Mouse (Mus musculus) cerebellum, adult 11 months (tissue): ENCODE results near the gene Hlcs.
"Not testable (repeated sequence)": the region's sequence is repeated elsewhere in the genome, so short reads cannot be mapped to it uniquely, and the experiment has no call there.

Experiments
- DNase-seq: peaks from one replicate; pipeline ENCODE4 v3.0.0; 2022

Hlcs gene

DNA sequence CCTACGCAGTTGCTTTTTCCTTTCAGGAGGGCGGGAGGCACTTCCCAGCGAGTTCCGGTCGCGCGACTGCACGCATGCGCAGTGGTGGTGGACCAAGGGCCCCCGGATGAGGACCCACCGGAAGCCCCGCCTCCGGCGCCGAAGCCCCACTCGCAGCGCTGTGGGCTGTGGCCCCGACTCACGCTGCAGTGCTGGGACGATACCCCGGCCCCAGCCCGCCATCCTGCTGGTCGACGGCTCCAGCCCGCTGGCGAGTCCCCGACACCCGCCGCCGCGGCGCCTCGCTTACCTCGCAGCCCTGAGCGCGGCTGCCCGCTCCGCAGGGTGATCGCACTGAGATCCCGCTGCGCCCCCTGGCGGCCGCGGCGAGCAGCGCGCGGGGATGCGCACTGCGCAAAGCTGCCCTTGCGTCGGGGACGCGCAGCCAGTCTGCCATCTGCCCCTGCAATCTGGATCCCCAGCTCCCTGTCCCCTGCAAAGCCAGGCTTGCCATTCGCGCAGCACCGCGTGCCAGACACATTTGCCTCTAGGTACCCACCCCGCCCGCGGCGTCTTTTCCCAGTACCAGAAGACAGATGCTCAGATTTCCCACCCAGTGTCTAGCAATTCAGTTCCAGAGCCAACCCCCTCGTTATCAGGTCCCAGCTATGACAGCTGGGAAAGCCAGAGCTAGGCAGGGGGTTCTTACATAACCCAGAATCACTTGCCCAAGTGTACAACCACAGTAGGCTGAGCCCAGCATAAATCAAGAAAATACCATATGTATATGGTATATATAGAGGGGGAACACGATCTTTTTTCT lies at the start of gene Hlcs:
Gene Hlcs, minus strand, starts transcription at position 343 of the 802 bp plus-strand sequence.
- peak; percentile 99 for DNase-seq

- peak; percentile 20 for DNase-seq
Observed at GRCm38 (mm10) chr16:94362174-94362873, 49.0 kb upstream of the Hlcs start.

- no peak for DNase-seq
Observed at GRCm38 (mm10) chr16:94360578-94361350, 47.4 kb upstream of the Hlcs start.

DNA sequence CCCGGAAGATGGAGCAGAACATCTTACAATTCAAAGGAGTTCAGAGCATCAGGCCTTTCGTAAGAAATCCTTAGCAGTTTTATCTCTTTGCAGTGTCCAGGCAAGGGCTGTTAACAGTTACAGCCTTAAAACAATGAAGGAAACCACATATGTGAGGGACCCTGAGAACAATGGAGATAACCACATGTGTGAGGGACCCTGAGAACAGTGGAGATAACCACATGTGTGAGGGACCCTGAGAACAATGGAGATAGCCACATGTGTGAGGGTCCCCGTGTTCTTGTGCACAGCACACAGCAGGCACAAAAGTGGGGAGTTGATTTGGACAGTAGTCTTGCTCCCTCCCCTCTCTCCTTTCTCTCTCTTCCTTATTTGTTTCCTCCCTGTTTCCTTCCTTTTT lies 44.7 kb upstream of the Hlcs start:
- DNase-seq = no peak

DNA sequence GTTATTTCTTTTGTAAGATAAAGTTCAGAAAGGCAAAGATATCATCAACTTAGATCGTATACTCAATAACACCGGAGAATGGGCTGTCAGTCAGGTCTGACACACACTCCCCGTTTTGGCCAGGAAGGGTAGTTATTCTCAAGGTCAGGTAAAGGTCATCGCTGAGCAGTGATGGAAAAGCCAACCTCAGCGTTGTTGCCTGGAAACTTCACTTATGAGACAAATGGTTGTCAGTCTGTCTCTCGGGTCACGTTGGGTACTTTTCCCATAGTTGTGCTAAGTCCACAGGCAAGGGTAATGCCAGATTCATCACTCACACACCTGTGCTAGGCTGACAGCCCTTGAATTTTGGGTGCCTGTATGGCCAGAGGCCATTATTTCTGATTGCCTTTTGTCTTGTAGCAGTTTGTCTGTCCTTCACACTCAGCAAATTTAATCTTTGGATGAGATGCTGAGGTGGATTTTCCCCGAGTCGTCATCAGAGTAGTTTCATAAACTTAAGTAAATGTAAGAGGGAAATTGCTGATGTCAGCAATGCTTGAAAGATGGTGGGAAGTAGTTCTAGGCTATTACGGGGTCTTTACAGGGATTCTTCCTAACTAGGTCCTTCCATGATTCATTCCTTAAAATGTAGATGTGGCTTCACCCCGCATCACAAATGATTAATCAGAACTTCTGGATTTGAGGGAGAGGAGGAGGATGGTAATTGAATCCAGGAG lies 43.6 kb upstream of the Hlcs start:
- DNase-seq = no peak

GRCm38 (mm10) chr16:94356046-94356445 lies 42.7 kb upstream of the Hlcs start:
- DNase-seq = no peak

- no peak for DNase-seq
Observed at GRCm38 (mm10) chr16:94354450-94354849, 41.1 kb upstream of the Hlcs start.

DNA sequence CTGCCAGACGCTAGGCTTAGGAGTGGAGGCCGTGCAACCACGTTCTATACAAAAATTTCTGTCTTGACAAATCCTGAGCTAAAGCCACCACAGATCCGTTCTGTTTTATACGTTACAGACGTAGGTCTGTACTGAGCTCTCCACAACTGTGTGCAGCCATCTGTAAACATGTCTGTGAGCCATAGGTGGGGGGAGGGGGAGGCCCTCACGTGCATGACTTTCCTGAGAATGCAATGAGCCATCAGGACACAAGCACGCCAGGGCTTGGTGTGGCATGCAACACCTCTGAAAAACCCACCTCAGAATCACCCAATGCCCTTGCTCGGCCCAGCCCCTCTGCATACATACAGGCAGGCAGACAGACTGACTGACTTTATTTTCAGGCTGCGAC lies 36.9 kb upstream of the Hlcs start:
- DNase-seq = no peak

GRCm38 (mm10) chr16:94349588-94350286 lies 36.4 kb upstream of the Hlcs start:
- no peak for DNase-seq

GRCm38 (mm10) chr16:94348779-94349178 lies 35.4 kb upstream of the Hlcs start:
- DNase-seq = no peak

DNA sequence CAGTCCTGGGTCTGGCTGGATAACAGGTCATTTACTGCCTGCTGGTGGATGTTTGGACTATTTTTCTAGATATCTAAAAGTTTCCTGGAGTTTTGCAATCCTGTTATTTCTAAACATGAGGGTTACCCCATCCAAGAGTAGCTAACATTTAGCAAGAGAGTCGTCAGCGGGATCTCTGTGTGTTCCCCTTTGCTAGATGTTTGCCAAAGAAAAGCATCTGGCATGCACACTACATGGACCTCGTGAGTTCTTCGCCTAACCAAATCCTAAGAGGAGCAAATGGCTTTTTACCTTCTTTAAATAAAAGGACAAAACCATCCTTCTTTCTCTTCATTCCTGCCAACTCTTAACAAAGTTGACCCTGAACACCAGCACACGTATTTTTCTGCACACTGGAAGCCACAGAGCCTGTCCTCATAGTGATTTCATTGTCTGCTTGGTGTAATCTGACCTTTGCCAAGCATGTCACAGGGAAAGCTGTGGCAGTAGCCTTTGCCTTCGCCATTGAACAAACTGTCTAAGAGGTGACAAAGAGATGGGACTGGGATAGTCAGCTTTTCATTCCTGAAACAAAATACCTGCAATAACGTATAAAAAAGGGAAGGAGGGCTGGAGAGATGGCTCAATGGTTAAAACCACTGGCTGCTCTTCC lies 33.8 kb upstream of the Hlcs start:
- DNase-seq = no peak

DNA sequence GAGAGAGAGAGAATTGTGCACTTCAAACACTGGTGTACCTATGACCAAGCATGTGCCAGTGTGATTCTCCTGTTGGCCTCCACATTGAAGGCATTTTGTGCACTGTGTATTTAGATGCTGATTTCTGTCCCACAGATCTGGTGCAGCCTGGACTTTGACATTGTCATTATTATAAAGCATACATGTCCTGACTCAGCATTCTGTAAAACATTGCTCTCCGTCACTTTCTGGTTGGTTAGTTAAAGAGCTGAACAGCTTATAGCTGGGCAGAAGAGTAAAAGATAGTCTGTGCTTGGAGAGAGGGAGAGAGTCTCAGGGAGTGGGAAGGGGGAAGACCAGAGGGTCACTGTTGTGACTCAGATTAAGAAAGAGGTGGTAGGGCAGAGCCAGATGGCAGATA lies 32.4 kb upstream of the Hlcs start:
- DNase-seq = no peak

DNA sequence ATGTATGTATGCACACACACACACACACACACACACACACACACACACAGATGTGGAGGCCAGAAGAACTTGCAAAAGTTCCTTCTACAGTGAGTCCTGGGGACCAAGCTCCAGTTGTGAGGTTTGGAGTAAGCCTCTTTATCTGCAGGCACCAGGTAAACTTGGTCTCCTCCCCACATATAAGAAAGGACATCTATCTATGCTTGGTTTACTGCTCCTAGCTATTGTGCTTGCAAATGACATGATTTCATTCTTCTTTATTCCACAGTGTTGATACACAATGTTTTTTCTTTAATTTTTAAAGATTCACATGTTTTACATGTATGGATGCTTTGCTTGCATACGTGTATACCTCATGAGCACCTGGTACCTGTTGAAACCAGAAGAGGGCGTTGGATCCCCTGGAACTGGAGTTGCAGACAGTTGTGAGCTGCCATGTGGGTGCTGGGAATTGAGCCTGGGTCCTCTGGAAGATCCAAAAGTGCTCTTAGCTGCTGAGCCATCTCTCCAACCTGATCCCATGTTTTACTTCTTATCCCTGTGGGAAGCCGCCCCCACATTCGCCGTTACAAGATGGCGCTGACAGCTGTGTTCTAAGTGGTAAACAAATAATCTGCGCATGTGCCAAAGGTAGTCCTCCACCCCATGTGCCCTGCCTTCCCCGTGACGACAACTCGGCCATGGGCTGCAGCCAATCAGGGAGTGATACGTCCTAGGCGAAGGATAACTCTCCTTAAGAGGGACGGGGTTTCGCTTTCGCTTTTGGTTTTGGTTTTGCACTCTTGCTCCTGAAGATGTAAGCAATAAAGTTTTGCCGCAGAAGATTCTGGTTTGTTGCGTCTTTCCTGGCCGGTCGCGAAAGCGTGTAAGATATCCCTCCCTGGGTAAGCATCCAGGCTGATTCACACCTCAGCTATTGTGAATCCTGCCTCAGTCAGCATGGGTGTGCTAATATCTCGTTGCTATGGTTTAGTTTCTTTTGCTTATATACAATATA lies 26.1 kb upstream of the Hlcs start:
- not testable (repeated sequence) for DNase-seq

DNA sequence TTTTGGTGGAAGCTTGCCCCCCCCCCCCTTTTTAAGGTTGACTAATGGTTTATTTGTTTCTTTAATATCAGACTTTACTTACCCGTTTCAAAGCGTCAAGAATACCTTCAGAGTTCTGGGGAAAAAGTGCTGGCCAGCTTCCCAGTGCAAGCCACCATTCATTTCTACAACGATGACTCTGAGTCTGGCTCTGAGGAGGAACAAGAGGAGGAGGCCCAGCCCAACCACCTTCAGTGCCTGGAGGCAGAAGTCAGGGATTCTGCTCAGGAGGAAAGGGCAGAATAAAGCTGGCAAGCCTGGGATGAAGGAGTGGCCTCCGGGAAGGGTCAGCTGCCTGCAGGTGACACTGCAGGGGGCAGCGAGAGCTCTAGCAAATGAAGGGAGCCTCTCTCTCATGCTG lies 22.3 kb upstream of the Hlcs start:
- DNase-seq = no peak

- peak; percentile 62 for DNase-seq
Observed at GRCm38 (mm10) chr16:94331886-94332252, 18.5 kb upstream of the Hlcs start.

DNA sequence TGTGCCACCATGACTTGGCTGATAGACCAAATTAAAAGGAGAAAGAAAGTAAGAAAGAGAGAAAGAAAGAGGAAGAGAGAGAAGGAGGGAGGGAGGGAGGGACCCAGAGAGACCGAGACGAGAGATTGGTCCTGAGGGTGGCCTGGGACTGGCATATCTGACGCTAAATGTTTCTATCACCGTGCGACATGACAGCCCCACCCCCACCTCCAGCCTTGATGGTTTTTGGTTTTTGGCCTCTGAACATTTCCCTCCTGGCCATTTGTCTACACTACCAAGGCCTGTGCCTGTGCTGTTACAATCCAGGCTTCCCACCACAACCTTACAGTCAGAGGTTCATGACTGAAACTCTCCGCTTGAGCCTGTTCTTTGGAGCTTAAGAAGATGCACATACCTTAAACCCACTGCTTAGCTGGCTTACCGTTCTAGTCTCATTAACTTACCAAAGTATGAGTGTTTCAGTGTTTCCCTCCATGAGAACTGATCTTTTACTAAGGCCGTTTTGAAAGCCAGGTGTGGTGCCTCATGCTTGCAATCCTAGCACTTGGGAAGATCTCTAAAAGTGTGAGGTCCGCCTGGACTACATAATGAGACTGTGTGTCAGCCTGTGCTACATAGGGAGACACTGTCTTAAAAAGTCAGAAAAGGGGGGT lies 18.0 kb upstream of the Hlcs start:
- no peak for DNase-seq

GRCm38 (mm10) chr16:94330429-94330828 lies 17.1 kb upstream of the Hlcs start:
- no peak for DNase-seq

DNA sequence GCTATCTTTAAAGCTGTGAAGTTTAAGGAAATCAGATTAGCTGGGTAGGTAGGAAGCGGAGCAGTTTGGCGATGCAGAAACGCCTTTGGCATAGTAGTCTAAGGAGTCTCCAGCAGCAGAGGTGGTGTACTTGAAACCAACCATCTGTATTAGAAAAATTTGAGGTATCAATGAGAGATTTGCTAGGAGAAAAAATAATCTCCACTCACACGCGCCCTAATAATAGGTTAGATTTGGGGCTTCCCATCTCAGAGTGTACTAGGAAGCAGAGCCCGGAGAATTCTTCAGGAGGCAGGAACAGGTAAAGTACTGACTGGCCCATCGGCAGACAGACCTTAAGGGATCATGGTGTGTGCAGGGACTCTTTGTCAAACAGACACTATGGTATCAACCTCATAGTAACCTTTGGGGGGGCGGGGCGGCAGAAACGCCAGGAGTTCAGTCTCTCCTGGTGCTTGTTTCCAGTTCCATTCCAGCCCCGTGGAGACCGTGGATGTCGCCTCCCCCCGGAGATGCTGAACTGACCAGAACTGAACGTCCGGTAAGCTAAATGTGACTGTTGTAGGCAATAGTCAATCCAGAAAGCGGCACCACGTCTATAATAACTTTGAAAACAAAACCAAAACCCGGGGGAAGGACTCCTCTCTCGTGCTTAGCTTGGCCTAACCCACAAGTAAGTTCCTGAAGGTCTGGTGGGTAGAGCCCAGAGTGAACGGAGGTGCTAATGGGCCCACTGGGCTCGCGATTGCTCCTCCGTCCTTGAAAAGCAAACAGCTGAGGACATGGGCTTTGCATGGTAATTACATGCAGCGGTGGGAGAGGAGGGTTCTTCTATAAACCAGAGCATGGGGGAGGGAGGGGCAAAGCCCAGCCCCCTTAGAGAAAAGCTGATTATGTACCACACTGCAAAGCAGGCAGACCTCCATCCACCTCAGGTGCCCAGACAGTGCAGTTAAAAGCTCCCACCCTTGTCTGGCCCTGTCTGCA lies 15.8 kb upstream of the Hlcs start:
- DNase-seq = no peak
